Mouse (Mus musculus): ENCODE results near the gene Pde8b.

DNA sequence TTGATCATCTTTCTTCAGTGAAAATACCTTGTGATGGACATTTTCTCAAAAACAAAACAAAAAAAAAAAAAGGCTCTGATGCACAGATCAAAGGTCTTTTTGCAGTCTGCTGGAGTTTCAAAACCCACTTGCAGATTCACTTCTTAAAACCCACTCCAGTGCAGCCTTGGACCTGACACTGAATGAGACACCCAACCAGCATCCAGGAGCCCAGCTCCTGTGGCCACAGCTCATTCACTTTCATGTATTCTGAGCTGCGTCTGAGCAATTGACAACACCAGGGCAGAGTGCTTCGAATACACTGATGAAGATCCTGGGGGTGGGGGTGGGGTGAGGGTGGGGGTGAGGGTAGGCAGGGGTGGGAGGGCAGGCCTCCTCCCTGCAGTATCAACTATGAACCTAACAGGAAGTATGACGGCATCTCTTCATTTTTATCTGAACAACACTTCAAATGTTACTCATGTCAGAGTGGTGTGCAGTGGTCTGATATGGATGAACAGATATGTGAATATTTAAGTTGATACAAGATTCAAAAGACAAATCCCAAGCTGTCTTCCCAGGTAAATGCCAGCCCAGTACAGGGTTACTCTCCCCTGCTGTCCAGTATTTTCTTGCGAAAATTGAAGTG is 186.6 kb downstream of the Pde8b start:
- TF ChIP-seq CTCF (conservative IDR thresholded peaks at IDR 0.05; ENCODE audit: low read length) (no peak), POU5F1 (IDR thresholded peaks at IDR 0.05; ENCODE audit: borderline replicate concordance, low read length) (no peak)
